Mouse (Mus musculus): ENCODE data around the gene Tmc4. TPM values are rescaled to one million over a fixed set of nuclear protein-coding genes. Genes with fewer than 3 reads are reported as not detected.

Tmc4 gene
- total RNA-seq (2023), result 15.1 TPM

GRCm38 (mm10) chr7:3677342-3677741, at the start of gene Tmc4:
TSS of gene Tmc4 (minus strand) at chr7:3677553.

GRCm38 (mm10) chr7:3720268-3720667, 42.9 kb upstream of the Tmc4 start, which contains the start of gene Pirb:
TSS of gene Pirb (minus strand) at chr7:3720391.

DNA sequence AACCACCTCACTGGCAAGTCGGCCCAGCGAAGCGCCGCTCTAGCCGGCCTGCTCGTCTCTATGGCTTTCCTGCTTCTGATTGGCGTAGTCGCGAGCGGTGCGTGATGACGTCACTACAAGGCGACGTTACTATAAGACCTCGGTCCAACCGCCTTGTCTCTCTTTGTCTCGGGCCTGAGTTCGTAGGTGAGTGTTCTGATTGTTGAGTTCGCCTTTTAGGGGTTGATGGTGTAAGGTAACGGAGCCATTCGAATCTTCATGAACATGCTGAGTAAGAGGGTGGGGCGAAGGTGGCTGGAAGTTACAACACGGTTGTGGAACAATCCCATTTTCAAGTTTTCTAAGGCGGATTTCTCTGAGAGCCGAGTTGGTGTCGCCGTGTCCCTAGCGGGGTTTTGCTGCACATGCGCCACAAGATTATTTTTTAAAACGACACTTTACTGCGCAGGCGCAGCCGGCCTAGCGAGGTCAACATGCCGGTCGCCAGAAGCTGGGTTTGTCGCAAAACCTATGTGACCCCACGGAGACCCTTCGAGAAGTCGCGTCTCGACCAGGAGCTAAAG, 26.6 kb upstream of the Tmc4 start, which contains the start of gene Rps9:
Gene Rps9 (plus strand): TSS at position 115 of the 563 bp plus-strand sequence.

DNA sequence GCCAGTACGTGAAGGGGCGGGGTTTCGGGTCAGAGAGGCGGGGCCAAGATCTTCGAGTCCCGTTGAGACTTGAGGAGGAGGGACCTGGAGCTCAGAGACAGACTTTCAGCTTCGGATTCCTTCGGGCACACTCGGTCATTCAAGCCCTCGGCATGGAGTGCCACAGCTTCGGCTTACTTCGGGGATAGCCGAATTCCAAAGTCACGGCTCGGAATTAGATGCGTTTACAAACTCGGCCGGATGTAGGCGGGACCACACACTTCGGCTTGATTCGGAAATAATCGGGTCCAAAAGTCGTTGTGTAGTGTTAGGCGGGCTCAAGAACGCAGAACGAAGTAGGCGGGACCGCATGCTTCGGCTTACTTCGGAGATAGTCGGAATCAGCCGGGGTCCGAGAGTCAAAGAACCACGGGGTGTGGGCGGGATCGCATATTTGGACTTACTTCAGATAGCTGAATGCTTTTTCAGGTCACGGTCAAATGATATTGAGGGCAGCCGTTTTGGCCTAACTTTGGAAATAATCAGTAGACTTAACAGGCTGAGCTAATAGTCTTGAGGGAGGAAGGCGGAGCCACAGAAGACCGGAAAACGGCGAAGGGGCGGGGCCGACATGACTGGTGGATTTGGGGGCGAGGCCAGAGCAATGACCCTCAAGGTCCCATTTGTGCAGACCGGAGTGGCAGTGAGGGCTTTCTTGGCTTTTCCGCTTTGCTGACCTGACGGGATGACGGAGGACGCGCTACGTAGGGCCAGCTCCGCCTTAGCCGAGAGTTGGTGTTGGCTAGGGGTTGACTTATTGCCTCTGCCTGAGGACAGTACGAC, 15.8 kb upstream of the Tmc4 start, which contains the start of gene Mboat7:
Gene Mboat7 (minus strand): TSS at position 537 of the 822 bp plus-strand sequence.

DNA sequence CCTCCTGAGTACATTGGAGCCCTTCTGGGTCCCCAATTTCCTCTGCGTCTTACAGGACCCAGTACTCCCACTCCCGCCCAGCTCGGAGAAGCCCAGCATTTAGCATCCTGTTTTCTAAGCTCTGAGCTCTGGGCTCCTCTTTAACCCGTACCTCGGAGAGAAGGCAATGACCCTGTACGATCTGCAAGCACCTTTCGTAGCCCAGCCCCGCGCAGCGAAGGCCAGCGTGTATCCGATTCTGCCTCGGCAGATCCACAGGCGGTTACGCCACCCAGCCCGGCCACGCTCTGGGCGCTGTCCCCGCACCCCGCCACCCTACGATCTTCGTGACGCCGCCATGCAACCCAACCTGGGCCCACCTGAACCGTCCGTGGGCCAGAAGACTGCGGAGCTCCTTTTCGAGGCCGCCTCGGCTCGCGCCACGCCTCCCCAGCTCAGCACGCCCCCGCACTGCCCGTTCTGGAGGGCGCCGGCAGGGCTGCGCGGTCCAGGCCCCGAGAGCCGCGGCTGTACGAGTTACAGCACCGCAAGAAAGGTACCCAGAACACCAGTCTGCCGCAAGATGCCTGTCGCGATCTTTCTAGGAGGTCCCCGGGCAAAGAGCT, 15.1 kb upstream of the Tmc4 start, which contains the start of gene Tsen34:
Gene Tsen34 (plus strand): TSS at position 482 of the 605 bp plus-strand sequence.

DNA sequence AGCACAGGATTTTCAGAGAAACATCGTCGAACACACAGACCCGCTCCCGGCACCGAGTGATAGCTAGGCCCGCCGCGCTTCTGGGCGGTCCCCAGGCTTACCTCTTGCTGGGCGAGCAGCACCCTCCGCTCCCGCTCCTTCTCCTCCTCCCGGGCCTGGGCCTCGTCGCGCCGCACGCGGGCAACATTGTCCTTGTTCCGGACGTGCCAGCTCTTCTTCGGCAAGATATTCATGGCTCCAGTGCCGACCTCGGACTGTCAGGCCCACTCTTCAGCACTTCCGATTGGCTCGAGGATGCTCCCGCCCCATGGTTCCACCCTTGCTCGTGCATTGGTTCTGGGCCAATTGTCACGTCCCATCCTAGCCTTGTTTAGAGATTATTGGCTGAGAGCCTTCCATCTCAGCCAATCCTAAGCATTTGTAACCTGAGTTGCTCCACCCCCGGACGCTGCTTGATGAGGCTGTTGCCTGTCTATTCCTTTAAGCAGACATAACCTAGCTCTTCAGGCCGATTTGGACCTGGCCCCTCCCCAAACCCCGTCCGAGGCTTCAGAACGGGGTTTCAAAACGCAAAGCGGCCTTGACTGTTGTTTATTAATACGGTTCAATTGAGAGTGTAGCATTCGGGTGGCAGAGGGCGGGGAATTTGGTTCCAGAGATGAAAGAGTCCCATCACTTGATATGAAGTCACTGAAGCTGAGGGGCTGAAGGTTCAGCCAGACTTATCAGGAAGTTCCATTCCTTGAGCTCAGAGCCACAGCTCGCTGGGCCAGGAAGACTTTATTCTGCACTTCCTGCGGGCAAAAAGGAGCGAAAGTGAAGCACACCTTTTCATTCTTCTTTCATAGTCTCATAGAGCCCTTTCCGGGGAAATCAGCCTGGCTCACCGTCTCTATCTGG, 11.9 kb downstream of the Tmc4 start, which contains the start of gene Leng1:
Gene Leng1 (minus strand): TSS at position 626 of the 900 bp plus-strand sequence.

GRCm38 (mm10) chr7:3644672-3645487, 32.5 kb downstream of the Tmc4 start, which contains the start of gene Cnot3:
TSS of gene Cnot3 (plus strand) at chr7:3645268.

GRCm38 (mm10) chr7:3629543-3630477, 47.5 kb downstream of the Tmc4 start, which contains the start of the genes Tfpt and Prpf31:
TSS of gene Tfpt (minus strand) at chr7:3629929.
TSS of gene Prpf31 (plus strand) at chr7:3629985.

GRCm38 (mm10) chr7:3617242-3617995, 59.9 kb downstream of the Tmc4 start, which contains the start of gene Ndufa3:
TSS of gene Ndufa3 (plus strand) at chr7:3617373.

DNA sequence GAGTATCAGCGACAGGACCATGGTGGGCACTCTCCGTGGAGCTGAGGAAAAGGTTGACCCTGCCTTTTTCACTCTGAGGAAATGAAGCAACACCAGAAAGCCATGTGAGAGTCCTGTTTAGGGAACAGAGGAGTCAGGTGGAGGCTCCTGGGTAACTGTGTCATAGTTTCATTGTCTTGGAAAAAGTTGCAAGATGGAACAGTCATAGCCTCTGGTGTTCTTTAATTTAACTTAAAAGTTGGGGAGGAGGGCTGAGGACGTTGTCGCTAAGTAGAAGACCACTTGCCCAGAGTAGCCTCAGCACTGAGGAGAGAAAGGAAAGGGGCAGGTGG, 61.3 kb downstream of the Tmc4 start, which contains the start of gene Oscar:
Gene Oscar (minus strand): TSS at position 101 of the 332 bp plus-strand sequence.

Other genes with a start within 250 kb of the Tmc4 start
- gene Tarm1, start 174.9 kb downstream of the Tmc4 start, total RNA-seq (2023), result not detected
- gene Oscar, start 61.4 kb downstream of the Tmc4 start, total RNA-seq (2023), result not detected
- 346 TPM for gene Ndufa3, start 60.2 kb downstream of the Tmc4 start, total RNA-seq (2023)
- gene Tfpt, start 47.6 kb downstream of the Tmc4 start, total RNA-seq (2023), result 24.7 TPM
- gene Prpf31, start 47.6 kb downstream of the Tmc4 start, total RNA-seq (2023), result 57.1 TPM
- gene Cnot3, start 32.3 kb downstream of the Tmc4 start, total RNA-seq (2023), result 115 TPM
- 11.1 TPM for gene Leng1, start 11.7 kb downstream of the Tmc4 start, total RNA-seq (2023)
- 19.9 TPM for gene Tsen34, start 15.3 kb upstream of the Tmc4 start, total RNA-seq (2023)
- 73.5 TPM for gene Mboat7, start 16.0 kb upstream of the Tmc4 start, total RNA-seq (2023)
- gene Rps9, start 26.4 kb upstream of the Tmc4 start, total RNA-seq (2023), result 2,564 TPM
- gene Pirb, start 42.8 kb upstream of the Tmc4 start, total RNA-seq (2023), result 3.1 TPM
- gene Gm15448, start 148.1 kb upstream of the Tmc4 start, total RNA-seq (2023), result not detected
- gene Pira2, start 167.5 kb upstream of the Tmc4 start, total RNA-seq (2023), result 0.30 TPM
- 0.77 TPM for gene Gm14548, start 220.6 kb upstream of the Tmc4 start, total RNA-seq (2023)
- gene Lilra6, start 237.9 kb upstream of the Tmc4 start, total RNA-seq (2023), result 1.2 TPM

All from CD4-positive naive resting alpha-beta T cell, adult 57 days (primary cell).